In the genomic region with DNA sequence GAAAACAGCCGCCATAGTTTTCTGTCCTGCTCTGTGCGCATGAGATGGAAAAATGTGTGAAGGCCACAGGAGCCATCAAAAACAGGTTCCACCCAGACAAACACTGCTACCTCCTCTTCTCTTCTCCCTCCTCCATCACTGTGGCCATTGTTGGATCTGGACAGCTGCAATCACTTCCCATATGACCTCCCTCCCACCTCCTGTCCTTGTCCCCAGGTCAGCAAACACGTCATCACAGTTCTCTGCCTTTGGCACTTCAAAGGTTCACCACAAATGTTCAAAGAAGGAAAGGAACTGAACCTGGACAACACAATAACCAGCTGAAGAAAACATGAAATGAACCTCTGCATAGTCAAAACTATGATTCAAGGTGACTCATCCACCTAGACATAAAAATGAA, we compare ENCODE assay signal across 16 mouse cellular contexts.
DNase-seq lines count a peak whose midpoint lies in the region.
"Had no signal": no experiment of that assay in that cellular context is flagged by ENCODE, and none has a peak within 500 bp of the region (broad histone marks: within the 10 kb centered on the region; RNA-seq: fewer than 3 reads in every experiment).

No protein-coding gene starts in this region.

- intact Hi-C loops in left cerebral cortex, postnatal 14 days (cut with DNase I) = no loop called here

- DNase-seq in adrenal gland, adult 18-20 months (ENCODE audit: low spot score in 2 of 2) = peak; percentile 17 to 26
- no peak for DNase-seq in adrenal gland, postnatal 4 days (ENCODE audit: low spot score in 2 of 2)
- DNase-seq in adrenal gland, adult 2 months = peak; percentile 53
- DNase-seq in adrenal gland, postnatal 14 days = peak; percentile 56
- no peak for DNase-seq in urinary bladder, postnatal 14 days (ENCODE audit: low spot score)
- DNase-seq in left cerebral cortex, postnatal 14 days (ENCODE audit: low spot score in 2 of 2) = no peak
- DNase-seq in adipocyte (ENCODE audit: low spot score) = no peak
- DNase-seq: cerebellum, adult 11 months; cerebellum, adult 2 months; cerebellum, adult 9-11 months; cerebellum, postnatal 25 days; forebrain, postnatal 0 days; gastrocnemius, adult 2 months; gastrocnemius, postnatal 14 days; heart, adult 11 months; kidney, adult 11 months had no signal

Comparison
In these comparisons a context has a peak if more than half of its experiments do, and no peak if none do; other contexts are left out.
1. DNase-seq: peak in adrenal gland, adult 18-20 months (2 of 2), adrenal gland, adult 2 months (single experiment) and adrenal gland, postnatal 14 days (single experiment); none in adrenal gland, postnatal 4 days (0 of 2), urinary bladder, postnatal 14 days (single experiment), left cerebral cortex, postnatal 14 days (0 of 2) and adipocyte (single experiment).